Mouse (Mus musculus) kidney, adult 10 weeks (tissue): ENCODE measurements around the gene Hsph1. TPM values are rescaled to one million over a fixed set of nuclear protein-coding genes. Genes with fewer than 3 reads are reported as not detected.

Experiments used
- polyA plus RNA-seq: library from polyadenylated mRNA; stranded (reverse); fragments of 350-450 nt; fragmentation: Illumina TruSeq; extraction: RNeasy Lipid Tissue Mini Kit (QIAGEN cat#74804); gene quantifications from one replicate; pipeline ENCODE4 v1.2.3, GENCODE M21; 2014; ENCODE audit warnings: low read depth, low replicate concordance

The Hsph1 gene
- 279 TPM for polyA plus RNA-seq

DNA sequence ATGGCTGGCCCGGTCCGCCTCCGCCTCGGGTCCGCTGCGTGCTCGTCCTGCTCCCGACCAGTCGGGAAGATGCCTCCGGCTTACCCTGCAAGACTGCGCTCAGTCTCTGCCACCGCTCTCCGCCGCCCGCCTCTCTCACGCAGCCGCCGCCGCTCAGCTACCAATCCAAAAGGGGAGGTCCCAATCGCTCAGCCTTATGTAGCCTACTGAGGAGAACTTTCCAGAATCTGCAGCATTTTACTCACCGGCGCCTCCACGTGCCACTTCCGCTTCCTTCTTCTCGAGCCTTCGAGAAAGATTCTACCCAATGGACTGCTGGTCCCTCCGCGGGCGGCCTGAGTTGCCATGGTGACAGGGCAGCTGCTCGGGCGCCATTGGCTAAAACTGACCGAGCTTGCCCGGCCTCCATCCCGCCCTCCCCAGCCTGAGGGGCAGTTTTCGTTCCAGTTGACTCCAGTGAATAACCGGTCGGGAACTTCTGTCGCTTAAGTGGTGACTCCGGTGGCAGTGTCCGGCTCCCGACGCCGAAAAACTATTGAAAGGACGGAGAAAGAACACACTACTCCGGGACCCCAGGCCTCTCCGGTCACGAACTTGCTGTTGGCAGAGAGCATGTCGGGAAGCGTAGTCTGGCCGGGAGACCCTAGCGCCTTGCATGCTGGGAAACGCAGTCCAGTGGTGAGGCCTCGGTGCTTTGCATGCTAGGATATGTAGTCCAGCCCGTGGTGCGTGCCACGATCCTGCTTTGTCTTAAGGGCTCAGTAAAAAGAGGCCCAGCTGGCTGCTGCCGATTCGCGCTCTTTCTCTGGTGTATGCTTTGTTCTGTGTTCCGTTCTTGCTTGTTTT lies at the start of gene Hsph1:
Hsph1 (minus strand) TSS at position 302 of the 846 bp plus-strand sequence.

DNA sequence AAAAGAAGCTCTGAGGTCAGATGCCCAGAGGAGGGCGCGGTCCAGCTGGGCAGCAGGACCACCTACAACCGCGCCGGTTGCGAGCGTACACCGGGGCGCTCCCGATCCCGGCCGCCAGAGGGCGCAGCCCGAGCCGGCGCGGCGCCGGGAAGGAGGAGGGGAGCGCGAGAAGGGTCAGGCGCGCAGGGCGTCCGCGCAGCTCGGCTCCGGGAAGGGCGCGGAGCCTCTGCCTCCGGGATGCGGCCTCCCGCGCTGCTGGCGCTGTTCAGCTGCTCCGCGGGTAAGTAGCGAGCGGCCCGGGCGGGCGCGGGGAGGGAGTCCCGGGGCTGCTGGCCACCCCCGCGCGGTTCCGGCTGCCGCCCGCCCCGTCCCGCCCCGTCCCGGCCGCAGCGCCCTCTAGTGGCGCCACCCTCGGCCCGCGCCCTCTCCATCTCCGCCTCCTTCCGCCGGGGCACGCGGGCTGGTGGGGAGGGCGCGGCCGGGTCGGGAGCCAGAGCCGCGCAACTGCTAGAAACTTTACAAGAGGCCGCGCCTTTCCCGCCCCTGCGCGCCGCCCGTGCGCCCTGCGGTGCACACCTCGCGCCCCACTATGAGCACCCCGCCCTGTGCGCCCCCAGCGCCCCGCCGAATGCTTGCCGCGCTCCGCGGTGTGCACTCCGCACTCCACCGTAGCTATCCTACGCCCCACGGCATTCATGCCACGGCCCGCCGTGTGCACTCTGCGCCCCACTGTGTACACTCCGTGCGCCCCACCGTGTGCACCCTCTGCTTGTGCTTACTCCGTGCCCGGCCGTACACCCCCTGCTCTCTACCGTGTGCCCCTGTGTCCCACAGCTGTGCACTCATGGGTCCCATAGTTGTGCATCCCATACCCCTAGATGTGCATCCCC lies 42.2 kb upstream of the Hsph1 start, which contains the start of gene B3glct:
B3glct (plus strand) TSS at position 131 of the 890 bp plus-strand sequence.

Other genes with a start within 250 kb of the Hsph1 start
- 0.73 TPM for gene Medag, start 224.6 kb downstream of the Hsph1 start, polyA plus RNA-seq
- gene Tex26, start 196.7 kb downstream of the Hsph1 start, polyA plus RNA-seq = not detected
- gene Wdr95, start 107.7 kb downstream of the Hsph1 start, polyA plus RNA-seq = not detected
- gene B3glct, start 41.9 kb upstream of the Hsph1 start, polyA plus RNA-seq = 14.6 TPM